Mouse (Mus musculus): Measurements from ENCODE around the gene Gal.
A peak's percentile ranks its signal among the peaks of the same experiment; 100 is the strongest.

Gal gene

DNA sequence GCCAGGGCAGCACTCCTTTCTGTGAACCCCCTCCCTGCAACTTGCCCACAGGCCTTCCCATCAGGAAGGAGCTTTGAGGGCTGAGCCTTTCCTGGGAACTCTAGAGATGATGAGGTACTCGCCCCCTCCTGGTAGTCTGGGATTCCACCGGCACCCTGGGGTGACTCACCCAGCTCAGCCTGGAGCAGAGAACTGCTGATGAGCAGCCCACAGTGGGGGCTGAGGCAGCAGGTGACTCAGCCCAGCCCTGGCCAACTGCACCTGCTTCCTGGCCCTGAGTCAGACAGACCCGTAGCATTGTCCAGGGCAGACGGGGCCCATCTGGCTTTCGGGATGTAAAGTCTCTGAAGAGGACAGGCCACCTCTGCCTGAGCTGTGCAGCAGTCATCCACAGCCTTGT lies 4.9 kb upstream of the Gal start:
- peak; percentile 88 for DNase-seq (ENCODE audit: low read depth, low spot score)

DNA sequence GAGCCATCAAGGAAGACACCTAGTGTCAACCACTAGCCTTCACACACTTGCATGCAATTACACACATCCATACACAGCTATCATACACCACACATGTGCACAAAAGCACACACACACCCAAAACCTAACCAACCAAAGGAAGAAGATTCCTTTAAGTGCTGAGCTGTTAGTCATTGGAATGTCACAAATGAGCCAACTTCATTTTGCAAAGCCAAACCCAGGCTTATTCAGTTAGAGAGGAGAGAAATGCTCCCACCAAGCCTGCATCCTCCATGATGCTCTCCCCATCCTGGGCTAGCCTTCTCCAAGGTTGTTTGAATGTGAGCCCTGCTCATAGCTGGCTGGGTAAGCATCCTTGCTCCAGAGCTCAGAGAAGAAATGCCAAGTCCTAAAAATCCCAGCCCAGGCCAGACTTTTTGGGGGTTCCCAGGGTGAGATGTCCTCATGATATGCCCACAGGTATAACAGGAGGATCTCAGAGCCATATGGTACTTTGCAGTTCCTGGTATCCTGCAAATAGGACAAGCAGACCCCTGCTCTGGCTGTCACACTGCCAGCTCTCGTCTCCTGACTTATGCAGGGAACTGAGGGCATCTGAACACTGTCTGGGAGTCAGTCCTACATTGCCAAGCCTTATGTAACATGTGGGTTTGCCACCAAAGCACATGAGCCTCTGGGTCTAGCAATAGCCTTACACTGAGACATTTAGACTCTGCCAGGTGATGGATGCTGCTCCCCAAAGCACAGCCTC lies 8.6 kb downstream of the Gal start:
- peak; percentile 30 for DNase-seq (ENCODE audit: low read depth, low spot score)

DNA sequence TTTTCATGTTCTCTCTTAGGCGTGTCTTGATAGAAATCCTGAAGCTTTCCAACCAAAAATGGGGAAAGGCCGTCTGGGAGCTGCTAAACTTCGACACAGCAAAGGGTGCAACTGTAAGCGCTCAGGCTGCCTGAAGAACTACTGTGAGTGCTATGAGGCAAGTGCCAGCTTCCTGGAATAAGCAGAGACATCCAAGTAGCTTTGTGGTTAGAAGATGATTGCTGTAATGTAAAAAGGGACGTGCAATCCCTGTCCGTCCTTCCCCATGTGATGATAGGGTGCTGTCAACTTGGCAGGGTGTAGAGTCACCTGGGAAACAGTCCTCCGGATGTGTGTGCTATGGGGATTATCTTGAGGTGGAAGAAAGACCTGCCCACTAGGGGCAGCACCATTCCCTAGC lies 10.3 kb downstream of the Gal start:
- no peak for DNase-seq (ENCODE audit: low read depth, low spot score)

DNA sequence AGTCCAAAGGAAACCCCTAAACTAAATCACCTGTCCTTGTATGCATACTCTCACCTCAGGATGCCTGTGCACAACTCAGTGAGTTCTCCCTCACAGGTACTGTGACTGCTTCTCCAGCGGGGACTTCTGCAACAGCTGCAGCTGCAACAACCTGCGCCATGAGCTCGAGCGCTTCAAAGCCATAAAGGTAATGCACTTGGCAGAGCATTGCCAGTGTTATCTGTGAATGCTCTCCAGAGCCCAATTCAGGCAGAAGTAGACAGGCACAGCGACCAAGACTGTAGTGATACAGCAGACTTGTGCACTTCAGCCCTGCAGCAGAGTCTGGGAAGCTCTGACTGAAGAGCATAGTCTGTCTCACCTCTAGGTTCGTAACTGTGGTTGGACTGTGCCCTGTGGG lies 12.0 kb downstream of the Gal start:
- no peak for DNase-seq (ENCODE audit: low read depth, low spot score)

DNA sequence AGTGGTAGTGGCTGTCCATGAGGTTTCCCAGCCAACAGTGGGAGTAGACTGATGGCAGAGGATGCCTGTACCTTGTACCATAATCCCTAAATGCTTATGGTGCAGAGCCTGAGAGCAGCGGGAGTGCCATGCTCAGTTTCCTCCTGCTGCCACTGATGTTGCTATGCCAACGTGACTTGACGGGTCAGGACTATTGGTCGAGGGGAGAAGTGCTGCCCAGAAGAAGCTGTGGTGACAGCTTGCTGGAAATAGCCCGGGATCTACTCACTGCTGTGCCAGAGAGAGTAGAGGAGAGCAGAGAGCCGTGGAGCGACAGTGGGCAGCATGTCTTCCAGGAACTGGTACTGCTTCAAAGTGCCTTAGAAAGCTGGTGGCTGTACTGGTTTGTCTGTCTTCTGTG lies 12.4 kb downstream of the Gal start:
- DNase-seq (ENCODE audit: low read depth, low spot score): peak; percentile 36

DNA sequence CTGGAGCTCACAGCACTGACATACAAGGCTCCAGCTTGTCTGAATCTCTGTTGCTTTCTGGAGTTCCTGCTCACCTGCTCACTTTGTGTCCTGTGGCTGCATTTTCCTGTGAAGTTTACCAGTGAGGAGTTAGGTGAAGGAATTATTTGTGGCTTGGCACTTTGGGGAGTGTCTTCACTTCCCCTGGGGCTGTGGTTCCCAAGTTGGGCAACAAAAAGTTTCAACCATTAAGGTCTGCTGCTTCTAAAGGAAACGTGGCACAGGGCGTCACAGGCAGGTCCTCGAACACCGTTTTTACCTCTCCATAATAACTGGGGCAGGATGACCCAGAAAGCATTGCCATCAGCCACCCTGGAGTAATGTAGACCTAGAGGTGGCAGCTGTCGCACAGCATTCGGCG lies 12.8 kb downstream of the Gal start:
- DNase-seq (ENCODE audit: low read depth, low spot score): no peak

DNA sequence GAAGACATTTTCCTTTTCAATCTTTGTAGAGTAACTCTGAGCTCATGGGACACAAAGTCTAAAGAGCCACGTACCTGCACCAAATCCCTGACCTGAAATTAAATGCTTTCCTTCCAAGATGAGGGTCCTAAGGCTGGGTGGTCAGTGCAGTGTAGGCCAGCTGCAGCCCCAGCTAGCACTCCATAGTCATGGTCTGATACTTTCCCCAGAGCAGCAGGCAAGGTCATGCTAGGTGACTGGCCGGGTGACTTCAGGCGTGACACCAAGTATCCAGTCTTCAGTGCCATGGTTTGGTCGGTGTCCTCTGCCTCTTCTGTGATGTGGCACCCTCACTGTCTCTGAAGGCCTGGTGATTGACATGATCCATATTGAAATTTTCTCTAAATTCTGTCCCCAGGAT lies 14.3 kb downstream of the Gal start:
- DNase-seq (ENCODE audit: low read depth, low spot score): no peak

DNA sequence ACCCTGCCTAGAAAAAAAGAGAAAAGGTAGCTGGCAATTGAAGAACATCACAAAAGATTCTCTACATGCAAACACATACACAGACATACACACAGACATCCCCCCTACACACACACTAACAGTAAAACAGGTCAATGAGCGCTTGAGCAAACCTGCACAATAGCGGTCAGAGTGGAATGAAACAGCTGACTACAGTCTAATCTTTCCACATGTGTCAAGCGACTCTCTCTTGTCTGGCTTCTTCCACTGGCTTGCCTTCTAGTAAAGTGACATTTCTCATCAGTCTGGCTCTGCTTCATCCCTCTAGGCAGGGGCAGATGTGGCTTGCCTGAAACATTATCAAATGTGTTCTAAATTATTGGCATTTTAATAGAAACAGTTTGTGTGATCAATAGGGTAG lies 20.1 kb downstream of the Gal start:
- no peak for DNase-seq (ENCODE audit: low read depth, low spot score)

DNA sequence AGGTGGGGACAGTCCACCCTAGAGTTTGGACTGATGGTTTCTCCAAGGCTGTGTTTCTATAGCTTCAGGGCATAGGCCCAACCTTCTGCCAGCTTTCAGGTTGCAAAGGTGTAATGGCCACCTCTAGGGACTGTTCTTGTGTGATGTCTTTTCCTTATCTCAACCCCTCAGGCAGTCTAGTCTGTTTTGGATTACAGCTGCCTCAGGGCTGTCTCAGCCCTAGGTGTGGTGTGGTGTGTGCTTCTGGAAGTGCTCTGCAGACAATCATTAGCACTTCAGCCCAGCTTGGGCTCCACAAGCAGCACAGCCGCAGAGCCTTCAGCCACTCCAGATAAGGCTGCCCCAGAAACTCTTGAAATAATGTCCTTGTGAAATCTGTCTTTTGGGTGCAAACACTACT lies 22.0 kb downstream of the Gal start:
- DNase-seq (ENCODE audit: low read depth, low spot score): no peak

DNA sequence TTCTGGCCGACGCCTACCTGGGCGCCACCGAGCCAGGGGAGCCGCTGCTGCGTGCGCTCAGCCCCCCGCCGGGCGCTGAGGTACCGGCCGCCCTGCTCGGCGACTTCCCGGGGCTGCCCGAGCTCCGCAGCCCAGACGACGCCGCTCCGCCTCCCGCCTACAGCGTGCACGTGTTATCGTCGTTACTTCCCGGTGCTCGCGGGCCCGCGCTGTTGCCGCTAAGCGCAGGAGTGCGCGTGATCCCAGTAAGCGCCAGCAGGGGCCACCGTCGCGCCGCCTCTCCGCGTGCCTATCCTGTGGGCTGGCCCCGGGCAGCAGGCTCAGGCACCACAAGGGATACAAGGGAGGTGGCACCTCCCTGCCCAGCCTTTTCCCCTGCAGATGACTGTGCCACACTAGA lies 25.3 kb downstream of the Gal start:
- DNase-seq (ENCODE audit: low read depth, low spot score): peak; percentile 84

DNA sequence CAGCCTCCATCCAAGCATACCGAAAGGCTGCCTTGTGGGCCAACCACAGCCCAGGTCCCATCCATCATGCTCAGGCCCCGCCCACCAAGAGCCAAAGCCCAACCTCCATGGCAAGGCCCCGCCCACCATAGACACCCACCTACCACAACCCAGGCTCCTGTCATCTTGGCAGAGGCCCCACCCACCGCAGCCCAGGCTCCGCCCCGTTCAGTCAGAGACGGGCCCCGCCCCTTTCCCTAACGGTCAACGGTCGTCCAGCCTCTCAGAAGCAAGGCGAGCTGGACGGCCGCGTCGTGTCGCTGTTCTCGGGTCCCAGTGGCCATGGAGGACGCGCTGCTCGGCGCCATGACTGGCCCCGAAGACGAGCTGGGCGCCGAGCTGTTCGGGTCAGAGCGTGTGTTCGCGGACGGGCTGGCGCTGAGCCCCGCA lies 25.7 kb downstream of the Gal start, which contains the start of gene Tesmin:
TSS of gene Tesmin (plus strand) at position 229 of the 429 bp plus-strand sequence.
- peak; percentile 70 for DNase-seq (ENCODE audit: low read depth, low spot score)

DNA sequence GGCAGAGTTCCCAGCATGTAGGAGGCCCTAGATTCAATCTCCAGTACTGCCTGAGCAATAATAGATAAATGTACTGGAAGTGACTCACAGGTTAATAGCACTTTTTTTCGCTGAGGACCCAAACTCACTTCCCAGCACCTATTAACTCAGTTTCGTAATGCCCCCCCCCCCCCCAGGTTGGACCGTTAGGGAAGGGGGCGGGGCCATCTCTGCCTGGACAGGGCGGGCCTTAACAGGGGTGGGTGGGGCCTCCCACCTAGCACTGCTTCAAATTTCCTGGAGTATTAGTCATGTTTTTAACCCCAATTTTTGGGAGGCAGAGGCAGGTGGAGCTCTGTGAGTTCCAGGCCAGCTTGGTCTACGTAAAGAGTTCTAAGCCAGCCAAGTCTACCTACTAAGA lies 26.3 kb downstream of the Gal start:
- DNase-seq (ENCODE audit: low read depth, low spot score): no peak

DNA sequence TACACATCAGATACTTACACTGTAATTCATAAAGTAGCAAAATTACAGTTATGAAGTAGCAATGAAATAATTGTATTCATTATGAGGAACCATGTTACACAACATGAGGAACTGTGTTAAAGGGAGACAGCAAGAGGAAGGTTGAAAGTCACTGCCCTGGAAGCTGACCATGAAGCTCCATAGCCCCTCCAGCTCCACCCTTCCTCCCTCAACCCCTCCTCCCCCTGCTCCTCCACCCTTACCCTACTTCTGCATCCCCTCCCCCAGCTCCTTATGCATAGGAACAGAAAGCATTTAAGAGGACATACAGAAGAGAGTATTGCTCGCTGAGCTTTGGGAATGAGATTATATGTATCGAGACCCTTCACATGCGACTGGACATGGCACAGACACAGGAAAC lies 35.7 kb downstream of the Gal start:
- no peak for DNase-seq (ENCODE audit: low read depth, low spot score)

DNA sequence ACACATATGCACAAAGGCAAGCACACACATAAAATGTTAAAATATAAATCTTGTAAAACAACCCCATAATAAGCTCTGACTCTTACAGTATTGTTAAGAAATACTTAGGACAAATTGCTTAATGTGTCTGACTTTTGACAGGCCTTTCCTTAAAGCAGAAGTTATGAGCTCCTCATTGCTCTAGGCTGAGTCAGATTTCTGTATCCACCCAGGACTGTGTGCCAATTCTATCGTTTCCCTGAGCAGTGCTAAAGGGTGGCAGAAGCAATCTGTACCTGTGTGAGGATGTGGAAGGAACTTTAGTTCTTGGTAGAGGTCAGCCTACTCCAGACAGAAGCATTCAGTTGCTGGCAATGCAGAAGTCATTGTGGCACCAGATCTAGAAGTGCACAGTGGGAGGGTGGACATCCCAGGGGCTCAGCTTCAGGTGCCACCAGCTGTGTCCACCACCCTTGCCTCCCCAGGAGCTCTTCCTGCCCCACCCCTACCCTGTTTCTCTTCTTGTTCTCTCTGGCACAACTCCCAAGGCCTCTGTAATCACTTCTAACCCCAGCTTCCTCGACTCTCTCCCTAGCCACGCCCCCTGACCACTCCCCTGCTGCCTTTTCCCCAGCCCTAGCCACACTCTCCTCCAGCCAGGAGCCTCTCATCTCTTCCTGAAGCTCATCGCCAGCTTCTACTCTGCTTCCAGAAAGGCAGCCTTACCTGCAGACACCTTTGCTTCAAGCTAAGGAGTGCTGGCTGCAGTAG lies 37.2 kb downstream of the Gal start:
- DNase-seq (ENCODE audit: low read depth, low spot score): no peak

DNA sequence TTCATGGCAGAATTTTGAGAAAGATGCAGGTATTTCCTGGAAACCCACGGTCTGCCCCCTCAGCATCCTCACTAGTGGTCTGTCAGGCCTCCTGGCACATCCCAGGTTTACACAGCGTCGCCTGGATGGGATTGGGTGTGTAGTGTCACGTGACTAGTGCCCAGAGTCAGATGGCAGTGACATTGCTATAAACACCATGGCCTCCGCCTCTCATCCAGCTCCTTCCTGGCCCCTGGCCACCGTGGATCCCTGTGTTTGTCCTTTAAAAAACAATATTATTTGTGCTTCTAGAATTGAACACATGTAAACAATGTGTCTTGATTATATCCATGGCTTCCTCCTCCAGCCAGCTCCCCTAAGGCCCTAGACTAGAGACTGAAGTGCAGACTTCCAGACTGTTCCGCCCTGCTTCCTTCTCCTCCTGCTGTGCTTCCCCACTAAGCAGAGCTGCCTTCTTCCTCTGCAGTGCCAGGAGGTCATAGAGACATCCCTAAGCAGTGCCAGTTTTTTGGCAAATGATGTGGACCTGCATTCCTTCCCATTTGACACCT lies 38.3 kb downstream of the Gal start:
- DNase-seq (ENCODE audit: low read depth, low spot score): no peak

DNA sequence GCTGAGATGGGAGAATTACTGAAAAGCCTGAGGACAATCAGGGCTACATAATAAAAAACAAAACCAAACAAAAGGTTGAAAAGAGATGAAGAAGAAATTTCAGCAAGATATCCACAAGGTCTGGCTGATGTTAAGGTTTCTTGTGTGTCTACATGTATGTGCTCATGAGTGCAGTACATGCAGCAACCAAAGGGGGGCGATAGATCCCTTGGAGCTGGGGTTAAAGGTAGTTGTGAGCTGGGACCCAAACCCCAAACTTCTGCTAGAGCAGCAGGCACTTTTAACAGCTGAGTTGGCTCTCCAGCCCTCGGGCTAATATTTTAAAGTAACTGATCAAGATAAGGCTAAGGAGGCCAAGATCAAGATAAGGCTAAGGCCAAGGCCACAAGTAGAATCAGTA lies 40.3 kb downstream of the Gal start:
- DNase-seq (ENCODE audit: low read depth, low spot score): no peak

DNA sequence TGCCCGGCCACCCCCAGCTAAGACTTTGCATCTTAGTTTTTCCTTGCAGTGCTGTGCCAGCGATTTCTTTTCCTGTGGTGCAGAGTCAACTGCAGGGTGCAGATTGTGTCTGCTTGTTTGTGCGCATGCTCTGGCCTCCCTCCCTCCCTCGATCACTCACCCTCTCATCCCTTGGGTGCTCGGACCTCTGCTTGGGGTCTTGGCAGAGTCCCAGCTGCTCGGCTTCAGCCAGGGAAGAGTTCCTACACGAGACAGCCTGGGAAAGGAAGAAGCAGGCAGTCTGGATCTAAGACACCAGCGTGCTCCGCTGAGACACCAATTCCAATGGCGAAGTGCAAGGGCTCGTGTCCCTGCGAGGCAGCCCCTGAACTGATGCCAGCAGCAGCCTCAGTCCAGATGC lies 41.0 kb downstream of the Gal start:
- DNase-seq (ENCODE audit: low read depth, low spot score): peak; percentile 15

DNA sequence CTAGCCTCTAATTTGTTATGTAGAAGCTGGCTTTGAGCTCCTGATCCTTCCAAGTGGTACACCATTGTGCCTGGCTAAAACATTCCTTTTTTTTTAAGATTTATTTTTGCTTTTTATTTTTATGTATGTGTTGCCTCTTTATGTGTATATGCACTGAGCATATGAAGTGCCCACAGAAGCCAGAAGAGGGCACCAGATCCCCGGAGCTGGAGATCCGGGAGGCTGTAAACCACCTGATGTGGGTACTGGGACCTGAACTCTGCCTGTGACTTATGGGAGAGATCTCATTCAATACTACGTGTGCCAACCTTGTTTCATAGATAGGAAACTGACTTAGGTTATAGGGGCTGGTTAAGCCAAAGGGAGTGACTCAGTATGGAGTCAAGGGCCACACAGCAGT lies 46.1 kb downstream of the Gal start:
- no peak for DNase-seq (ENCODE audit: low read depth, low spot score)

DNA sequence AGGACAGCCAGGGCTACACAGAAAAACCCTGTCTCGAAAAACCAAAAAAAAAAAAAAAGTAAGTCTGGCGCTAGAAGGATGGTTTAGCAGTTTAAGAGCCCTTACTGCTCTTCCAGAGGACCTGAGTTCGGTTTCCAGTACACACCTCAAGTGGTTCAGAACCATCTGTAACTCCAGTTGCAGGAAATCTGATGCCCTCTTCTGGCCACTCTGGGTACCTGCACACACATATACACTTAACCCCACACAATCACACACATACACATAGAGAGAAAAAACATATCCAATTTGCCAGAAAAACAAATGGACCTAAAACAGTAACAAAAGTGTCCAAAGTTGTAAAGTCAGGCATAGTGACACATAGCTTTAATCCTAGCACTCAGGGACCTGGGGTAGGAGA lies 49.3 kb downstream of the Gal start:
- no peak for DNase-seq (ENCODE audit: low read depth, low spot score)

DNA sequence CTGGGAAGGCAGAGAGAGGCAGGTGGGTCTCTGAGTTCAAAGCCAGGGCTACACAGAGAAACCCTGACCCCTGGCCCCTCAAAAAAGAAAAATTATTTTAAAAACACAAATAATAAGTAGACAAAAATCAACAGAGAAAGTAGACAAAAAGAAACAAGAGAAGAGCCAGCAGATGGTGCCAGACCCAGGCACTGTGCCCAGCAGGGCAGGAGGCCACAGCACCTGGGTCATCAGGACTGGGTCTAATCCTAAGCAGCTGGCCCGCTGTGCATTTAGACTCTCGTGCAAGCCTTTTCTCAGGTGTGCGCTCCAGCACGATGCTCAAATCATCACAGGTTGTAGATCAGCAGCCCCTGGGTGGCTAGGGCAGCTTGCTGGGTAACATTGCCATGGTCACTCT lies 50.8 kb downstream of the Gal start:
- no peak for DNase-seq (ENCODE audit: low read depth, low spot score)

Measured in brain, adult 2 months (tissue).